Mouse (Mus musculus): ENCODE data around the gene Pnkd. TPM values are rescaled to one million over a fixed set of nuclear protein-coding genes. Genes with fewer than 3 reads are reported as not detected.

The Pnkd gene
- polyA plus RNA-seq, 1 experiment from 2014 or later = 46.7 TPM

DNA sequence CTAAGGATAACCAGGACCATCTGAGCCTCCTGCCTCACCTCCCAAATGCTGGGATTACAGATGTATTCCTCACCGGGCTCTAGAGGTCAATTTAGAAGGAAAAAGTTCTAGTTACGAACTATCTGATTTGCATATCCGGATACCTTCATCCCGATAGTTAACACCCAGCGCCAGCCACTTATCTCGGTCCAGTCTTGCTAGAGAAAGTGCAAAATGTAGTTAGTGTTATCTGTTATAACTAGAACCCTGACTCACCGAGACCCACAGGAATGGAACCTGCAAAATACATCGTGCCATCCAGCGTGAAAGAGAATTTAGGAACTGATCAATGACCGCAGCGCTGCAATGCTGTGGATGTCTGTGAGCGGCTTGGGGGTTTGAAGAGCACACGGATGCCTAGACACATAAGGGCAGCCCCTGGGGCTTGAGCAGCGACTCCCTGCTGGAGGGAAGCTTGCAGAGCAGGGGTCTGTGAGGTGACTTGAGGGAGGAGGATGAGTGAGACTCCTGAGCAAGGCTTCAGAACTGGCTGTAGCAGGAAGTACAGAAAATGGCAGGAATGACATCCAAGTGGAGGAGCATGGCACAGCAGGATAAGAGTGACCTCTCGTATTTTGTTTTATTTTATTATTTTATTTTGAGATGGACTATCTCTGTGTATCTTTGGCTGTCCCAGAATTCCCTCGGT lies 116.4 kb downstream of the Pnkd start:
- WGBS (ENCODE audit: insufficient replicate concordance) = 40% methylated on average over 16 of the region's 16 CpGs
- no peak for ATAC-seq
- H3K27ac ChIP-seq (ENCODE audit: low read depth) = no peak overlapping the region

More for the DNA sequence above, 116.4 kb downstream of the Pnkd start:
- Histone ChIP-seq H3K27me3 (ENCODE audit: insufficient read depth, low read length) (no peaks in the 10 kb centered on the region), H3K36me3 (replicated peaks; ENCODE audit: insufficient read depth, low read length) (no peaks in the 10 kb centered on the region), H3K4me2 (ENCODE audit: low read depth, low read length) (peak overlapping the region; percentile 47), H3K4me3 (ENCODE audit: low read depth, low read length) (no peak overlapping the region), H3K9me3 (ENCODE audit: low read length) (no peaks in the 10 kb centered on the region), H3K9ac (replicated peaks) (no peak overlapping the region), H3K4me1 (ENCODE audit: insufficient read depth) (peaks cover 21% of the 10 kb centered on the region)
- TF ChIP-seq EP300 (IDR thresholded peaks at IDR 0.05; ENCODE audit: low read depth) (no peak), CTCF (IDR thresholded peaks at IDR 0.05; ENCODE audit: low read depth) (no peak)
- DNase-seq = no peak

MicroRNA genes within 50 kb of the gene (microRNA counts, 519-probe panel; counts per million panel counts)
- 6,687 counts per million, percentile 79 among the panel's probes with 10 or more counts for microRNA mmu-miR-26b

Small RNAs within 50 kb of the gene (microRNA-seq; reads per million reads assigned to microRNA genes)
- 67,944 reads per million, percentile 100 among the genes with 10 or more reads in this experiment for gene Mir26b

Other genes starting within 250 kb of the Pnkd start
- gene Tns1, start 160.5 kb upstream of the Pnkd start, polyA plus RNA-seq (2015; fragmentation: Nextera tagmentation; extraction: Ambion mirVana) = 12.1 and 12.8 TPM in 2 replicates
- 0.20 TPM in 1 of 2 replicates, not detected in the other for gene Rufy4, start 159.4 kb upstream of the Pnkd start, polyA plus RNA-seq (2015; fragmentation: Nextera tagmentation; extraction: Ambion mirVana)
- 2.5 and 3.2 TPM in 2 replicates for gene Cxcr2, start 130.9 kb upstream of the Pnkd start, polyA plus RNA-seq (2015; fragmentation: Nextera tagmentation; extraction: Ambion mirVana)
- not detected in 2 replicates for gene Cxcr1, start 90.3 kb upstream of the Pnkd start, polyA plus RNA-seq (2015; fragmentation: Nextera tagmentation; extraction: Ambion mirVana)
- gene Arpc2, start 48.8 kb upstream of the Pnkd start, polyA plus RNA-seq (2015; fragmentation: Nextera tagmentation; extraction: Ambion mirVana) = 238 and 254 TPM in 2 replicates
- gene Gpbar1, start 6.4 kb upstream of the Pnkd start, polyA plus RNA-seq (2015; fragmentation: Nextera tagmentation; extraction: Ambion mirVana) = 0.20 and 0.22 TPM in 2 replicates
- gene Aamp, start 192 bp upstream of the Pnkd start, polyA plus RNA-seq (2015; fragmentation: Nextera tagmentation; extraction: Ambion mirVana) = 105 and 109 TPM in 2 replicates
- 18.5 and 18.7 TPM in 2 replicates for gene Tmbim1, start 20.7 kb downstream of the Pnkd start, polyA plus RNA-seq (2015; fragmentation: Nextera tagmentation; extraction: Ambion mirVana)
- 0.11 TPM in 1 of 2 replicates, not detected in the other for gene Catip, start 77.2 kb downstream of the Pnkd start, polyA plus RNA-seq (2015; fragmentation: Nextera tagmentation; extraction: Ambion mirVana)
- 12.8 and 15.1 TPM in 2 replicates for gene Slc11a1, start 90.3 kb downstream of the Pnkd start, polyA plus RNA-seq (2015; fragmentation: Nextera tagmentation; extraction: Ambion mirVana)
- gene Ctdsp1, start 106.6 kb downstream of the Pnkd start, polyA plus RNA-seq (2015; fragmentation: Nextera tagmentation; extraction: Ambion mirVana) = 40.0 and 40.4 TPM in 2 replicates
- gene Vil1, start 124.4 kb downstream of the Pnkd start, polyA plus RNA-seq (2015; fragmentation: Nextera tagmentation; extraction: Ambion mirVana) = 0.13 and 0.19 TPM in 2 replicates
- gene Cnot9, start 221.1 kb downstream of the Pnkd start, polyA plus RNA-seq (2015; fragmentation: Nextera tagmentation; extraction: Ambion mirVana) = 23.2 and 23.3 TPM in 2 replicates